Mouse (Mus musculus) T-helper 17 cell (primary cell): ENCODE results near the gene Olfm1.

ENCODE experiments used
- in situ Hi-C, 2 experiments: fragments of 300-600 bp; cut with MboI, MseI; formaldehyde crosslinking; loops; 1 replicate in 1 of 2; 2 replicates in 1 of 2; pipeline ENCODE4 v1.15.1; 2025; ENCODE audit warnings: high pct_unique_total_duplicates in 2 of 2

Gene Olfm1

GRCm38 (mm10) chr2:28192821-28193689 is at the start of gene Olfm1:
Gene Olfm1 (plus strand): TSS chr2:28192992.
- in situ Hi-C loops = no loop called here

- in situ Hi-C loops = no loop called here
Measured at GRCm38 (mm10) chr2:28143417-28144045, 49.3 kb upstream of the Olfm1 start.

GRCm38 (mm10) chr2:28145702-28146101 is 47.1 kb upstream of the Olfm1 start:
- in situ Hi-C loops = no loop called here

GRCm38 (mm10) chr2:28146152-28146551 is 46.6 kb upstream of the Olfm1 start:
- in situ Hi-C loops = no loop called here

- in situ Hi-C loops = no loop called here
Measured at GRCm38 (mm10) chr2:28146685-28147084, 46.1 kb upstream of the Olfm1 start.

- in situ Hi-C loops = no loop called here
Measured at GRCm38 (mm10) chr2:28147248-28147794, 45.5 kb upstream of the Olfm1 start.

GRCm38 (mm10) chr2:28149688-28150087 is 43.1 kb upstream of the Olfm1 start:
- in situ Hi-C loops = no loop called here

- in situ Hi-C loops = no loop called here
Measured at GRCm38 (mm10) chr2:28160568-28160967, 32.2 kb upstream of the Olfm1 start.

GRCm38 (mm10) chr2:28165570-28165969 is 27.2 kb upstream of the Olfm1 start:
- in situ Hi-C loops = no loop called here

GRCm38 (mm10) chr2:28169336-28169735 is 23.5 kb upstream of the Olfm1 start:
- in situ Hi-C loops = no loop called here

- in situ Hi-C loops = no loop called here
Measured at GRCm38 (mm10) chr2:28171962-28172361, 20.8 kb upstream of the Olfm1 start.

GRCm38 (mm10) chr2:28173225-28174141 is 19.3 kb upstream of the Olfm1 start:
- in situ Hi-C loops = no loop called here

GRCm38 (mm10) chr2:28174441-28174840 is 18.4 kb upstream of the Olfm1 start:
- in situ Hi-C loops = no loop called here

GRCm38 (mm10) chr2:28178600-28178999 is 14.2 kb upstream of the Olfm1 start:
- in situ Hi-C loops = no loop called here

GRCm38 (mm10) chr2:28180053-28180452 is 12.7 kb upstream of the Olfm1 start:
- in situ Hi-C loops = no loop called here

GRCm38 (mm10) chr2:28188398-28188944 is 4.3 kb upstream of the Olfm1 start:
- in situ Hi-C loops = no loop called here

GRCm38 (mm10) chr2:28193690-28194087 is 897 bp downstream of the Olfm1 start:
- in situ Hi-C loops = no loop called here

GRCm38 (mm10) chr2:28194962-28195617 is 2.3 kb downstream of the Olfm1 start:
- in situ Hi-C loops = no loop called here

- in situ Hi-C loops = no loop called here
Measured at GRCm38 (mm10) chr2:28195726-28196125, 2.9 kb downstream of the Olfm1 start.

GRCm38 (mm10) chr2:28201441-28201841 is 8.6 kb downstream of the Olfm1 start:
- in situ Hi-C loops = loop anchor here (5.0 to 10.0 kb wide), 6 partner anchors 76 to 353 kb away; no protein-coding TSS in a partner anchor

- in situ Hi-C loops = loop anchor here (5.0 to 10.0 kb wide), 6 partner anchors 73 to 351 kb away; no protein-coding TSS in a partner anchor
Measured at GRCm38 (mm10) chr2:28204167-28204566, 11.4 kb downstream of the Olfm1 start.
